Mouse (Mus musculus) myocyte (in vitro differentiated cells): ENCODE measurements around the gene Dgki.

Source experiments
- E2F4 ChIP-seq: IDR thresholded peaks from one replicate; pipeline ENCODE4 v1.6.1; 2011; ENCODE audit warnings: mild to moderate bottlenecking, control low read depth, moderate library complexity; ENCODE audit not compliant: insufficient read depth
- MYOD1 ChIP-seq, 3 experiments: IDR thresholded peaks; one replicate each; pipeline ENCODE4 v1.6.1; 2011; ENCODE audit warnings: control low read depth in 2 of 3, low read depth in 2 of 3, mild to moderate bottlenecking in 2 of 3, moderate library complexity in 1 of 3; ENCODE audit not compliant: insufficient read length in 2 of 3, control insufficient read depth in 1 of 3
- POLR2A ChIP-seq: IDR thresholded peaks from one replicate; pipeline ENCODE4 v1.6.1; 2011; ENCODE audit warnings: low read depth, mild to moderate bottlenecking, control low read depth, moderate library complexity; ENCODE audit not compliant: insufficient read length
- POLR2AphosphoS2 ChIP-seq: IDR thresholded peaks from one replicate; pipeline ENCODE4 v1.6.1; 2011; ENCODE audit warnings: low read depth, control low read depth; ENCODE audit not compliant: insufficient read length
- USF1 ChIP-seq: IDR thresholded peaks from one replicate; pipeline ENCODE4 v1.6.1; 2011; ENCODE audit warnings: low read depth, mild to moderate bottlenecking, control low read depth, moderate library complexity

GRCm38 (mm10) chr6:36880643-36881263 lies 419.2 kb downstream of the Dgki start:
- TF ChIP-seq MYOD1 (IDR thresholded peaks at IDR 0.05; ENCODE audit: control insufficient read depth in 1 of 3, insufficient read length in 2 of 3, low read depth in 2 of 3) = no peak
- no peak for TF ChIP-seq E2F4
- TF ChIP-seq POLR2A = no peak
- TF ChIP-seq USF1 = no peak
- TF ChIP-seq POLR2AphosphoS2 = no peak
